Mouse (Mus musculus): ENCODE data around the gene Chrm5. TPM values are rescaled to one million over a fixed set of nuclear protein-coding genes. Genes with fewer than 3 reads are reported as not detected.

Gene Chrm5
- polyA plus RNA-seq, 1 experiment from 2014 or later, result not detected

- Histone ChIP-seq H3K9me3 (no peaks in the 10 kb centered on the region), H3K4me1 (no peaks in the 10 kb centered on the region), H3K4me3 (no peak overlapping the region), H3K27ac (no peak overlapping the region), H3K9ac (no peak overlapping the region), H3K4me2 (replicated peaks) (no peak overlapping the region), H3K27me3 (no peaks in the 10 kb centered on the region), H3K36me3 (no peaks in the 10 kb centered on the region)
- no peak for ATAC-seq (ENCODE audit: low FRiP score, low read depth)
Observed at GRCm38 (mm10) chr2:112445511-112445910, 35.1 kb downstream of the Chrm5 start.

GRCm38 (mm10) chr2:112443491-112443890 is 37.1 kb downstream of the Chrm5 start:
- Histone ChIP-seq H3K27me3 (no peaks in the 10 kb centered on the region), H3K27ac (no peak overlapping the region), H3K4me1 (no peaks in the 10 kb centered on the region), H3K9me3 (no peaks in the 10 kb centered on the region), H3K36me3 (no peaks in the 10 kb centered on the region), H3K4me3 (no peak overlapping the region), H3K4me2 (replicated peaks) (no peak overlapping the region), H3K9ac (no peak overlapping the region)
- ATAC-seq (ENCODE audit: low FRiP score, low read depth), result no peak
- 61% methylated on average over 2 of the region's 2 CpGs for WGBS

- H3K4me2 ChIP-seq (replicated peaks), result no peak overlapping the region
- H3K27ac ChIP-seq, result no peak overlapping the region
- no peak overlapping the region for H3K9ac ChIP-seq
- H3K4me1 ChIP-seq, result no peaks in the 10 kb centered on the region
- no peaks in the 10 kb centered on the region for H3K27me3 ChIP-seq
- 93% methylated on average over 2 of the region's 2 CpGs for WGBS
- H3K36me3 ChIP-seq, result no peaks in the 10 kb centered on the region
- no peak for ATAC-seq (ENCODE audit: low FRiP score, low read depth)
- no peak overlapping the region for H3K4me3 ChIP-seq
- no peaks in the 10 kb centered on the region for H3K9me3 ChIP-seq
Observed at GRCm38 (mm10) chr2:112437589-112437988, 43.0 kb downstream of the Chrm5 start.

GRCm38 (mm10) chr2:112436292-112436691 is 44.3 kb downstream of the Chrm5 start:
- H3K9me3 ChIP-seq, result no peaks in the 10 kb centered on the region
- no peak overlapping the region for H3K4me2 ChIP-seq (replicated peaks)
- H3K36me3 ChIP-seq, result no peaks in the 10 kb centered on the region
- no peak overlapping the region for H3K4me3 ChIP-seq
- H3K9ac ChIP-seq, result no peak overlapping the region
- H3K27me3 ChIP-seq, result no peaks in the 10 kb centered on the region
- no peak for ATAC-seq (ENCODE audit: low FRiP score, low read depth)
- WGBS, result 78% methylated on average over 4 of the region's 4 CpGs
- no peaks in the 10 kb centered on the region for H3K4me1 ChIP-seq
- no peak overlapping the region for H3K27ac ChIP-seq

GRCm38 (mm10) chr2:112433359-112433758 is 47.2 kb downstream of the Chrm5 start:
- Histone ChIP-seq H3K36me3 (no peaks in the 10 kb centered on the region), H3K4me1 (no peaks in the 10 kb centered on the region), H3K9me3 (no peaks in the 10 kb centered on the region), H3K4me3 (no peak overlapping the region), H3K4me2 (replicated peaks) (no peak overlapping the region), H3K27me3 (no peaks in the 10 kb centered on the region), H3K27ac (no peak overlapping the region), H3K9ac (no peak overlapping the region)
- 77% methylated on average over 2 of the region's 2 CpGs for WGBS
- ATAC-seq (ENCODE audit: low FRiP score, low read depth), result no peak

DNA sequence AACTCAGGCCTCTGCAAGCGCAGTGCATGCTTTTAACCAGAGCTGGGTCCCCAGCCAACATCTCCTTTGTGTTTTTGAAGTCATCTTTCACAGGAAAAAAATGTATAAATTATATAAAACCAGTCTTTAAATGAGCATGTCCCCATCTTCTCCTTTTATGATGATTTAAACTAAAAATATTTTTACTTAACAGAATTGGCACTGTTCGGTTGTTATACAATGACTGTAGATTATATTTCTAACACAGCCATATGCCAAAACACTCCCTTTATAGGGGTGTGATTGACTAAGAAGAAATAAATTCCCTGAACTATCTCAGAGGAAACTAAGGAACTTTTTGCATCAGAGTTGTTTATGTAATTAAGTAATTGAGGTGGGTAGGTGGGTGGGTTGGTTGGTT is 48.0 kb downstream of the Chrm5 start:
- Histone ChIP-seq H3K9ac (no peak overlapping the region), H3K27me3 (no peaks in the 10 kb centered on the region), H3K4me2 (replicated peaks) (no peak overlapping the region), H3K27ac (no peak overlapping the region), H3K9me3 (no peaks in the 10 kb centered on the region), H3K4me1 (no peaks in the 10 kb centered on the region), H3K4me3 (no peak overlapping the region), H3K36me3 (no peaks in the 10 kb centered on the region)
- 92% methylated on average over 2 of the region's 2 CpGs for WGBS
- no peak for ATAC-seq (ENCODE audit: low FRiP score, low read depth)

GRCm38 (mm10) chr2:112430403-112430802 is 50.2 kb downstream of the Chrm5 start:
- ATAC-seq (ENCODE audit: low FRiP score, low read depth), result peak; percentile 57; the same call in 1 of the 2 replicates
- Histone ChIP-seq H3K4me3 (no peak overlapping the region), H3K4me2 (replicated peaks) (no peak overlapping the region), H3K9me3 (no peaks in the 10 kb centered on the region), H3K27ac (no peak overlapping the region), H3K9ac (no peak overlapping the region), H3K27me3 (no peaks in the 10 kb centered on the region), H3K4me1 (no peaks in the 10 kb centered on the region), H3K36me3 (no peaks in the 10 kb centered on the region)
- WGBS, result 71% methylated on average over 5 of the region's 5 CpGs

DNA sequence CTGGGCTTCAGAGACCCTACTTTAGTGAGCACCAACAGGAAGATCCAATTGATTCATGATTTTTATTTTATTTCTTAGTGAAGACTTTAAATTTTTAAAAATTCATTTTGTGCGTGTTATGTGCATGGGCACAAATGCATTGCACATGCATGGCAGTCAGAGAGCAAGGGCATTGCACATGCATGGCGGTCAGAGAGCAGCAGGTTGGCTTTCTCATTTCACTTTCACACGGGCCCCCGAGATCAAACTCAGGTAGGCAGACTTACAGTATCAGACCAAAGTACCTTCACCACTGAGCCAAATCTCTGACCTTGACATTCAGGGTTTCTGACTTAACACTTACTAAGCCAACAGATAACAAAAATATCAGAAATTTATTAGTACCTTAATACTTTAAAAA is 50.9 kb downstream of the Chrm5 start:
- Histone ChIP-seq H3K36me3 (no peaks in the 10 kb centered on the region), H3K4me2 (replicated peaks) (no peak overlapping the region), H3K9me3 (no peaks in the 10 kb centered on the region), H3K27me3 (no peaks in the 10 kb centered on the region), H3K27ac (no peak overlapping the region), H3K9ac (no peak overlapping the region), H3K4me3 (no peak overlapping the region), H3K4me1 (no peaks in the 10 kb centered on the region)
- 92% methylated on average over 4 of the region's 4 CpGs for WGBS
- ATAC-seq (ENCODE audit: low FRiP score, low read depth), result no peak

Other genes with a start within 250 kb of the Chrm5 start
- gene Lpcat4, start 241.3 kb downstream of the Chrm5 start, polyA plus RNA-seq (2015; fragmentation: Nextera tagmentation; extraction: Ambion mirVana), result 15.2 and 18.4 TPM in 2 replicates
- not detected in 2 replicates for gene Nutm1, start 221.5 kb downstream of the Chrm5 start, polyA plus RNA-seq (2015; fragmentation: Nextera tagmentation; extraction: Ambion mirVana)
- gene Nop10, start 218.8 kb downstream of the Chrm5 start, polyA plus RNA-seq (2015; fragmentation: Nextera tagmentation; extraction: Ambion mirVana), result 189 and 193 TPM in 2 replicates
- gene Slc12a6, start 214.9 kb downstream of the Chrm5 start, polyA plus RNA-seq (2015; fragmentation: Nextera tagmentation; extraction: Ambion mirVana), result 9.2 and 9.5 TPM in 2 replicates
- not detected in 2 replicates for gene Gm21985, start 214.5 kb downstream of the Chrm5 start, polyA plus RNA-seq (2015; fragmentation: Nextera tagmentation; extraction: Ambion mirVana)
- gene Emc4, start 112.7 kb downstream of the Chrm5 start, polyA plus RNA-seq (2015; fragmentation: Nextera tagmentation; extraction: Ambion mirVana), result 114 and 116 TPM in 2 replicates
- 48.4 and 53.0 TPM in 2 replicates for gene Katnbl1, start 101.6 kb downstream of the Chrm5 start, polyA plus RNA-seq (2015; fragmentation: Nextera tagmentation; extraction: Ambion mirVana)
- gene Emc7, start 25.8 kb downstream of the Chrm5 start, polyA plus RNA-seq (2015; fragmentation: Nextera tagmentation; extraction: Ambion mirVana), result 15.5 and 17.0 TPM in 2 replicates
- 6.1 and 6.8 TPM in 2 replicates for gene Aven, start 12.2 kb upstream of the Chrm5 start, polyA plus RNA-seq (2015; fragmentation: Nextera tagmentation; extraction: Ambion mirVana)

Data from limb, embryonic 13.5 days (tissue).